Mouse (Mus musculus) brain, embryonic 14.5 days (tissue): ENCODE measurements around the gene Mvb12a.

ENCODE experiments used
- CTCF ChIP-seq: fragments of 200-500 bp; IDR thresholded peaks from 2 replicates; pipeline ENCODE4 v1.5.1; 2012; ENCODE audit warnings: inconsistent platforms, mild to moderate bottlenecking, moderate library complexity, borderline replicate concordance; ENCODE audit not compliant: insufficient read depth, insufficient read length; ENCODE audit errors: extremely low read depth
- POLR2A ChIP-seq: fragments of 200-500 bp; IDR thresholded peaks from 2 replicates; pipeline ENCODE4 v1.6.1; 2012; ENCODE audit warnings: mild to moderate bottlenecking, inconsistent platforms, borderline replicate concordance; ENCODE audit not compliant: poor library complexity, insufficient read depth, insufficient read length, severe bottlenecking; ENCODE audit errors: extremely low read depth

DNA sequence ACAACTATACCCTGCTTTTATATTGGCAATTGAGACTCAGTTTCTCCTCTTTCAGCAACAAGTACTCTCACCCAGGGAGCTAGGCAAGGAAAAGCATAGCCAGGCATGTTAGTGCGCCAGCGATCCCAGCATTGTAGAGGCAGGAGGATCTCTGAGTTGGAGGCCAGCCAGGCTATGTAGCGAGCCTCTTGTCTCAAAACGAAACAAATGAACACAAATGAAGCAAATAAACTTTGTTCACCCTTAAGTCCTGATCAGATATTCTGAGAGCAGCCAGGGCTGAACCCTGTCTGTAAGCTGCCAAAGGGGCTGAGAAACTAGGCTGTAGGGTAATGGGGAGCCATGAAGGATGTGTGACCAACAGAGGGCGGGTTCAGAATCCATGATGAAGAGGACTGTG is 46.9 kb upstream of the Mvb12a start:
- TF ChIP-seq CTCF = no peak
- TF ChIP-seq POLR2A = no peak
